Mouse (Mus musculus) intestine, postnatal 0 days (tissue): Measurements from ENCODE around the gene Arhgap15. TPM values are rescaled to one million over a fixed set of nuclear protein-coding genes. Genes with fewer than 3 reads are reported as not detected.

Experiments used
- ATAC-seq: fragments of 200-750 bp; cut with Nextera tagmentation; 2 replicates; pipeline ENCODE4 v1.8.0; 2017; ENCODE audit warnings: mild to moderate bottlenecking, moderate TSS enrichment, moderate library complexity
- H3K27ac ChIP-seq: fragments of 300-500 bp; sonication (generic); 2 replicates; pipeline ENCODE4 v1.5.1; 2014; ENCODE audit warnings: mild to moderate bottlenecking, low read depth, low read length, moderate library complexity
- H3K27me3 ChIP-seq: fragments of 300-500 bp; sonication (generic); replicated peaks from 2 replicates; pipeline ENCODE4 v1.6.1; 2014; ENCODE audit warnings: low read length, mixed read lengths; ENCODE audit not compliant: control insufficient read depth, insufficient read depth
- H3K36me3 ChIP-seq: fragments of 300-500 bp; sonication (generic); 2 replicates; pipeline ENCODE4 v1.6.1; 2014; ENCODE audit warnings: mild to moderate bottlenecking, moderate library complexity; ENCODE audit not compliant: control insufficient read depth, insufficient read depth
- H3K4me1 ChIP-seq: fragments of 300-500 bp; sonication (generic); replicated peaks from 2 replicates; pipeline ENCODE4 v1.6.1; 2014; ENCODE audit warnings: antibody characterized with exemption, low read length, mixed read lengths; ENCODE audit not compliant: control insufficient read depth, insufficient read depth
- H3K4me2 ChIP-seq: fragments of 300-500 bp; sonication (generic); replicated peaks from 2 replicates; pipeline ENCODE4 v1.6.1; 2014; ENCODE audit warnings: low read depth, mild to moderate bottlenecking, moderate library complexity
- H3K4me3 ChIP-seq: fragments of 300-500 bp; sonication (generic); 2 replicates; pipeline ENCODE4 v1.5.1; 2014; ENCODE audit warnings: low read depth, low read length
- H3K9ac ChIP-seq: fragments of 300-500 bp; sonication (generic); 2 replicates; pipeline ENCODE4 v1.6.1; 2014; ENCODE audit warnings: mild to moderate bottlenecking, low read depth, low read length
- H3K9me3 ChIP-seq: fragments of 300-500 bp; sonication (generic); 2 replicates; pipeline ENCODE4 v1.6.1; 2016; ENCODE audit warnings: mixed run types; ENCODE audit not compliant: control insufficient read depth
- CTCF ChIP-seq: sonication (generic); IDR thresholded peaks from 2 replicates; pipeline ENCODE4 v1.5.1; 2016; ENCODE audit warnings: low read depth, mild to moderate bottlenecking, control low read depth, antibody characterized with exemption, moderate library complexity
- WGBS: fragments of 180-500 bp; shearing (Covaris S2); extraction: QIAGEN DNeasy Blood & Tissue Kit; methylation state at CpG from one replicate; pipeline ENCODE4 v1.1.7; 2014; 5-methylcytosine and 5-hydroxymethylcytosine counted together
- polyA plus RNA-seq: library from polyadenylated mRNA; unstranded; fragments of >200 nt; fragmentation: Nextera tagmentation; extraction: Ambion mirVana; gene quantifications from 2 replicates; pipeline ENCODE4 v1.2.1, GENCODE M21; 2015

Arhgap15 gene
- polyA plus RNA-seq, 1 experiment from 2014 or later = 0.80 TPM

DNA sequence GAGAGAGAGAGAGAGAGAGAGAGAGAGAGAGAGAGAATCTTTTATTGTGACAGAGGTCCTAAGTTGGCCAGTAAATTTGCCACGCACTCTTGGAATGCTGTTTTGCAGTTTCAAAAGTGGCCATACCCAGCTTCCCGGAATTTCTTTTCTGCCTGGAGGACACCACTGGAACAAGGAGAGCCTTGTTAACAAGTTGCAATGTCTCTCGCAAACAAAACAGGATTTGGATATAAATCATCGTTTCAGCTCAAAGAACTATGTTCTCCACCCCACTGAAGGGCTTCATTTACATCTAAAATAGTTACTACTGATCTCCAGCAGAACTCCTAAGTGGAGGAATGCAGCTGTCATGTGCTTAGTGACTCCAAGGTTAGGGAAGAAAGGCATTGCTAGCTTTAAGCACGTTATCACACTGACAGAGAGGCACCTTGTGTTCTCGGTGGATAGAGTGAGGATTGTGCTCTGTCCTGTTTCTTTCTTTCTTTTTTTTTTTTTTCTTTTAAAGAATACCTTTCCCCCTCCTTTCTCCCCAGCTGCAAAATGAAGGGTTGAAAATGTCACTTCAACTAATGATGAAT lies 473.6 kb downstream of the Arhgap15 start:
- Histone ChIP-seq H3K9ac (no peak overlapping the region), H3K4me1 (no peaks in the 10 kb centered on the region), H3K9me3 (no peaks in the 10 kb centered on the region), H3K27me3 (no peaks in the 10 kb centered on the region), H3K4me3 (no peak overlapping the region), H3K27ac (no peak overlapping the region), H3K36me3 (no peaks in the 10 kb centered on the region), H3K4me2 (no peak overlapping the region)
- ATAC-seq = no peak
- 28% methylated on average over 6 of the region's 6 CpGs for WGBS
- no peak for TF ChIP-seq CTCF

GRCm38 (mm10) chr2:44234856-44235255 lies 486.2 kb downstream of the Arhgap15 start:
- Histone ChIP-seq H3K4me1 (no peaks in the 10 kb centered on the region), H3K36me3 (no peaks in the 10 kb centered on the region), H3K27me3 (no peaks in the 10 kb centered on the region), H3K4me3 (no peak overlapping the region), H3K9ac (no peak overlapping the region), H3K27ac (no peak overlapping the region), H3K9me3 (no peaks in the 10 kb centered on the region), H3K4me2 (no peak overlapping the region)
- ATAC-seq = no peak
- WGBS = 80% methylated on average over 1 of the region's 1 CpGs
- no peak for TF ChIP-seq CTCF

- Histone ChIP-seq H3K9me3 (no peaks in the 10 kb centered on the region), H3K27ac (no peak overlapping the region), H3K27me3 (no peaks in the 10 kb centered on the region), H3K4me2 (no peak overlapping the region), H3K4me1 (no peaks in the 10 kb centered on the region), H3K36me3 (no peaks in the 10 kb centered on the region), H3K9ac (no peak overlapping the region), H3K4me3 (no peak overlapping the region)
- no peak for ATAC-seq
- TF ChIP-seq CTCF = no peak; the same call in 1 of the 2 replicates
- 83% methylated on average over 7 of the region's 7 CpGs for WGBS
These were observed 493.2 kb downstream of the Arhgap15 start for GRCm38 (mm10) chr2:44241657-44242454.

- Histone ChIP-seq H3K4me3 (no peak overlapping the region), H3K36me3 (no peaks in the 10 kb centered on the region), H3K9ac (no peak overlapping the region), H3K27me3 (no peaks in the 10 kb centered on the region), H3K27ac (no peak overlapping the region), H3K9me3 (no peaks in the 10 kb centered on the region), H3K4me2 (no peak overlapping the region), H3K4me1 (no peaks in the 10 kb centered on the region)
- no peak for ATAC-seq
- 77% methylated on average over 15 of the region's 15 CpGs for WGBS
- TF ChIP-seq CTCF = no peak
These were observed 494.1 kb downstream of the Arhgap15 start for GRCm38 (mm10) chr2:44242628-44243255.

DNA sequence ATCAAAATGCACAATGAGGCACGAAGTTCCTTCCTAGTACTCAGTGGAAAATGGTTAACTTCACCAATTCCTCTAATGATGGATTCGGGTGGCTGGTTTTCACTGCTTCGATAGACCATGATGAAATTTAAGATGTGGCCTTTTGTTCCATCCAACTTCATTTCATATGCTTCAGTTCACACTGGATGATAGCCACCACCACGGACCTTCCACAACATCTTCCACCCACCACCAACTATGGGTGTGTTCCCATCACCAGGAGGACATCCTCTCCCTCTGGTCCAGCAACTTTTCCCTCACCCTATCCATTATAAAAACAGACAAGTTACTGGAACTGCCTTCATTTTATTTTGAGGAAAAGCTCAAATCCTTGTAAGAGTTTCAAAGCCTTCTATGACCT lies 506.7 kb downstream of the Arhgap15 start:
- no peaks in the 10 kb centered on the region for H3K9me3 ChIP-seq
- WGBS = 91% methylated on average over 4 of the region's 4 CpGs
- H3K4me2 ChIP-seq = no peak overlapping the region
- H3K4me1 ChIP-seq = no peaks in the 10 kb centered on the region
- H3K9ac ChIP-seq = no peak overlapping the region
- ATAC-seq = no peak
- H3K27me3 ChIP-seq = no peaks in the 10 kb centered on the region
- no peak for TF ChIP-seq CTCF
- H3K4me3 ChIP-seq = no peak overlapping the region
- no peaks in the 10 kb centered on the region for H3K36me3 ChIP-seq
- no peak overlapping the region for H3K27ac ChIP-seq

GRCm38 (mm10) chr2:44257946-44258345 lies 509.3 kb downstream of the Arhgap15 start:
- no peaks in the 10 kb centered on the region for H3K27me3 ChIP-seq
- H3K9me3 ChIP-seq = no peaks in the 10 kb centered on the region
- 89% methylated on average over 2 of the region's 2 CpGs for WGBS
- H3K4me2 ChIP-seq = no peak overlapping the region
- no peak overlapping the region for H3K4me3 ChIP-seq
- no peak for TF ChIP-seq CTCF
- H3K36me3 ChIP-seq = no peaks in the 10 kb centered on the region
- H3K27ac ChIP-seq = no peak overlapping the region
- no peak overlapping the region for H3K9ac ChIP-seq
- no peaks in the 10 kb centered on the region for H3K4me1 ChIP-seq
- no peak for ATAC-seq
